Mouse (Mus musculus) central nervous system, embryonic 14 days (tissue): ENCODE data around the gene Tmem213. TPM values are rescaled to one million over a fixed set of nuclear protein-coding genes. Genes with fewer than 3 reads are reported as not detected.

ENCODE experiments used
- polyA plus RNA-seq: library from polyadenylated mRNA; depleted of rRNA; stranded (reverse); fragments of >200 nt; gene quantifications from 2 replicates; pipeline ENCODE4 v1.2.3, GENCODE M21; 2012; rRNA removed

The Tmem213 gene
- polyA plus RNA-seq = 0.35 TPM in 1 of 2 replicates, not detected in the other

DNA sequence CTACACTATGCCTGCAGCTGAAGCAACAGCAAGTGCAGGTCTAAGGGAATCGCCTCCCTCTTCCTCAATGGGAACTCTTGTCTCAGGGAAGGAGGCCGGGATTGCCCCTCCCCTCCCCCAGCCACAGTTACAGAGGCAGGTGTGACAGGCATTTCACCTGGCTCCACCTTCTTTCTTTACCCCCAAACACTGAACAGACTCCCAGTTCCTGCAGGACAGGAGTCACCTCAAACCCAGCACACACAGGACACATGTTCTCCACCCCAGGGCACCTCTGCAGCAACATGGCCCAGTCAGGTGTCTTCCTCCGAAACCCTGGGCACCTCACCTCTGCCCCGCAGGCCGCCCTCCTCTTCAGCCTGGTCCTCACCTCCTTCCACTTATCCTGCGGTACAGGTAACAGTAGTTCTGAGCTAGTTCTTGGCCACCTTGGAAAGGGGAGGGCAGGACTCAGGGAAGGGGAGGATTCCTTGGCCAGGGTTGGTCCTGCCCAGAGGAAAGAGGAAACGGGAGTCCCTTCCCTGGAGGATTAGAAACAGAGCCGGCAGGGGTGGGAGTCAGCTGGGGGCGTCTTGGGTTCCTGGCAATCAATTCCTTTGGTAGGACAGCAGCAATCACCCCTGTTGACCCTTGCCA is at the start of gene Tmem213:
Gene Tmem213 (plus strand): TSS at position 96 of the 636 bp plus-strand sequence.

DNA sequence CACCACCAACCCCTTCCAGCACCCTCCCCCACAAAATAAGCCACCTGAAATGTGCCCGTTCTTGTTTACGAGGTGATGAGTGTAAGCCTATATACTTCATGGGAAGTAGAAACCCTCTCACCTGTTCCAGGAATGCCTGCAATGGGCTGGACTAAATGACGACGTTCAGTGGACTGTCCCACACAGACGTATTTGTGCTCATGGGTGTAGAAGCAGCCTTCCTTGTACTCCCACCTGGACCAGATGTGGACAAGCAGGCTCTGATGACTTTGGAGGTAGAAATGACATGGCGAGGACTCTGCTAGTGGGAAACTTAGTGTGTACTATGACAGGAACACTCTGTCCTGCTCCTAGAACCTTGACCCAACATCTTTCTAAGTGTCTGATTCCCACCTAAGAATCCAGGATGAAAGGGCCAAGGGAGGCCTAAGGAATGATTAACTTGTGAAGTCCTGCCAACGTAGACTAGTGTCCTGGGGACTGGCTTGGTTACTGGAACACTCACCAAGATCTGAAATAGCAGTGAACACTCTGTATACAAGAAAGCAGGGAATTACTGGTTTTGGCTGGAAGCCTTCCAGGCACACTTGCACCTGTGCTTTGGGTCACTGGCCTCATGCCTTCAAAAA is 15.3 kb downstream of the Tmem213 start, which contains the start of gene Atp6v0a4:
Gene Atp6v0a4 (minus strand): TSS at position 380 of the 629 bp plus-strand sequence.

Other genes with a start within 250 kb of the Tmem213 start
- gene Trim24, start 238.4 kb upstream of the Tmem213 start, polyA plus RNA-seq = 63.1 and 65.5 TPM in 2 replicates
- 0.45 and 0.61 TPM in 2 replicates for gene Svopl, start 62.3 kb upstream of the Tmem213 start, polyA plus RNA-seq
- gene Atp6v0a4, start 15.3 kb downstream of the Tmem213 start, polyA plus RNA-seq = 0.34 and 0.54 TPM in 2 replicates
- gene D630045J12Rik, start 144.8 kb downstream of the Tmem213 start, polyA plus RNA-seq = 31.0 and 31.6 TPM in 2 replicates
- 25.2 and 27.3 TPM in 2 replicates for gene Zc3hav1l, start 190.0 kb downstream of the Tmem213 start, polyA plus RNA-seq
- gene Zc3hav1, start 245.3 kb downstream of the Tmem213 start, polyA plus RNA-seq = 1.8 and 2.0 TPM in 2 replicates